Mouse (Mus musculus) myocyte (in vitro differentiated cells): ENCODE measurements around the gene Plscr2.

ENCODE experiments used
- E2F4 ChIP-seq: IDR thresholded peaks from one replicate; pipeline ENCODE4 v1.6.1; 2011; ENCODE audit warnings: mild to moderate bottlenecking, control low read depth, moderate library complexity; ENCODE audit not compliant: insufficient read depth
- POLR2A ChIP-seq: IDR thresholded peaks from one replicate; pipeline ENCODE4 v1.6.1; 2011; ENCODE audit warnings: low read depth, mild to moderate bottlenecking, control low read depth, moderate library complexity; ENCODE audit not compliant: insufficient read length
- POLR2AphosphoS2 ChIP-seq: IDR thresholded peaks from one replicate; pipeline ENCODE4 v1.6.1; 2011; ENCODE audit warnings: low read depth, control low read depth; ENCODE audit not compliant: insufficient read length

- TF ChIP-seq POLR2A (no peak), POLR2AphosphoS2 (no peak), E2F4 (no peak)
Measured at GRCm38 (mm10) chr9:92316791-92317190, 41.4 kb downstream of the Plscr2 start.
